Mouse (Mus musculus) hindbrain, embryonic 15.5 days (tissue): ENCODE measurements at regions not wholly inside any gene's neighbourhood (a gene's known extent, or its start where the extent isn't known, plus 50 kb on each side); places are given as distances from the start of the nearest gene placed in this dataset.
A peak's percentile ranks its signal among the peaks of the same experiment; 100 is the strongest.

Experiments
- ATAC-seq: fragments of 200-750 bp; cut with Nextera tagmentation; 2 replicates; pipeline ENCODE4 v1.8.0; 2017; ENCODE audit warnings: low read depth, moderate number of reproducible peaks, moderate TSS enrichment; ENCODE audit not compliant: low FRiP score
- H3K27ac ChIP-seq: fragments of 300-500 bp; sonication (generic); replicated peaks from 2 replicates; pipeline ENCODE4 v1.5.1; 2015; ENCODE audit warnings: mild to moderate bottlenecking, inconsistent platforms
- H3K27me3 ChIP-seq: fragments of 300-500 bp; sonication (generic); 2 replicates; pipeline ENCODE4 v1.6.1; 2015; ENCODE audit warnings: control low read depth, inconsistent platforms
- H3K36me3 ChIP-seq: fragments of 300-500 bp; sonication (generic); 2 replicates; pipeline ENCODE4 v1.6.1; 2015; ENCODE audit warnings: control low read depth, inconsistent platforms
- H3K4me1 ChIP-seq: fragments of 300-500 bp; sonication (generic); replicated peaks from 2 replicates; pipeline ENCODE4 v1.6.1; 2015; ENCODE audit warnings: control low read depth, inconsistent platforms
- H3K4me2 ChIP-seq: fragments of 300-500 bp; sonication (generic); 2 replicates; pipeline ENCODE4 v1.6.1; 2015; ENCODE audit warnings: moderate library complexity, mild to moderate bottlenecking, inconsistent platforms
- H3K4me3 ChIP-seq: fragments of 300-500 bp; sonication (generic); 2 replicates; pipeline ENCODE4 v1.5.1; 2015; ENCODE audit warnings: mild to moderate bottlenecking, inconsistent platforms
- H3K9ac ChIP-seq: fragments of 300-500 bp; sonication (generic); 2 replicates; pipeline ENCODE4 v1.6.1; 2015; ENCODE audit warnings: inconsistent platforms
- H3K9me3 ChIP-seq: fragments of 300-500 bp; sonication (generic); 2 replicates; pipeline ENCODE4 v1.6.1; 2016; ENCODE audit warnings: control low read depth, inconsistent platforms
- WGBS: fragments of 180-500 bp; shearing (Covaris S2); methylation state at CpG from one replicate; pipeline ENCODE4 v1.1.7; 2015; 5-methylcytosine and 5-hydroxymethylcytosine counted together

GRCm38 (mm10) chr6:6657928-6658500, 79.6 kb upstream of the Sem1 start:
- Histone ChIP-seq H3K9me3 (no peaks in the 10 kb centered on the region), H3K4me2 (no peak overlapping the region), H3K9ac (no peak overlapping the region), H3K4me1 (no peaks in the 10 kb centered on the region), H3K27me3 (no peaks in the 10 kb centered on the region), H3K4me3 (no peak overlapping the region), H3K36me3 (no peaks in the 10 kb centered on the region), H3K27ac (no peak overlapping the region)
- WGBS: 45% methylated on average over 3 of the region's 3 CpGs
- ATAC-seq: no peak

- no peak overlapping the region for H3K9ac ChIP-seq
- no peaks in the 10 kb centered on the region for H3K4me1 ChIP-seq
- 64% methylated on average over 5 of the region's 5 CpGs for WGBS
- H3K4me2 ChIP-seq: no peak overlapping the region
- no peaks in the 10 kb centered on the region for H3K27me3 ChIP-seq
- no peak overlapping the region for H3K27ac ChIP-seq
- ATAC-seq: no peak
- no peaks in the 10 kb centered on the region for H3K36me3 ChIP-seq
- no peak overlapping the region for H3K4me3 ChIP-seq
- no peaks in the 10 kb centered on the region for H3K9me3 ChIP-seq
Observed at GRCm38 (mm10) chr6:6660072-6660471, 81.6 kb upstream of the Sem1 start.

- Histone ChIP-seq H3K4me2 (no peak overlapping the region), H3K27me3 (no peaks in the 10 kb centered on the region), H3K9me3 (no peaks in the 10 kb centered on the region), H3K27ac (no peak overlapping the region), H3K4me1 (no peaks in the 10 kb centered on the region), H3K36me3 (no peaks in the 10 kb centered on the region), H3K4me3 (no peak overlapping the region), H3K9ac (no peak overlapping the region)
- 79% methylated on average over 5 of the region's 5 CpGs for WGBS
- ATAC-seq: no peak
Observed at GRCm38 (mm10) chr6:6666762-6667161, 88.3 kb upstream of the Sem1 start.

- H3K4me2 ChIP-seq: no peak overlapping the region
- H3K9ac ChIP-seq: no peak overlapping the region
- 62% methylated on average over 5 of the region's 5 CpGs for WGBS
- no peaks in the 10 kb centered on the region for H3K27me3 ChIP-seq
- ATAC-seq: no peak
- no peaks in the 10 kb centered on the region for H3K9me3 ChIP-seq
- no peak overlapping the region for H3K27ac ChIP-seq
- no peaks in the 10 kb centered on the region for H3K36me3 ChIP-seq
- no peaks in the 10 kb centered on the region for H3K4me1 ChIP-seq
- H3K4me3 ChIP-seq: no peak overlapping the region
Observed at GRCm38 (mm10) chr6:6689241-6689640, 110.8 kb upstream of the Sem1 start.

- H3K27ac ChIP-seq: no peak overlapping the region
- WGBS: 63% methylated on average over 5 of the region's 5 CpGs
- H3K36me3 ChIP-seq: no peaks in the 10 kb centered on the region
- no peaks in the 10 kb centered on the region for H3K27me3 ChIP-seq
- no peaks in the 10 kb centered on the region for H3K9me3 ChIP-seq
- no peak overlapping the region for H3K4me3 ChIP-seq
- no peak overlapping the region for H3K4me2 ChIP-seq
- no peak overlapping the region for H3K9ac ChIP-seq
- H3K4me1 ChIP-seq: no peaks in the 10 kb centered on the region
- ATAC-seq: no peak
Observed at GRCm38 (mm10) chr6:6690188-6690587, 111.7 kb upstream of the Sem1 start.

- H3K27me3 ChIP-seq: no peaks in the 10 kb centered on the region
- no peak overlapping the region for H3K27ac ChIP-seq
- 91% methylated on average over 8 of the region's 8 CpGs for WGBS
- no peaks in the 10 kb centered on the region for H3K4me1 ChIP-seq
- H3K4me2 ChIP-seq: no peak overlapping the region
- H3K4me3 ChIP-seq: no peak overlapping the region
- no peaks in the 10 kb centered on the region for H3K9me3 ChIP-seq
- H3K9ac ChIP-seq: no peak overlapping the region
- no peaks in the 10 kb centered on the region for H3K36me3 ChIP-seq
- no peak for ATAC-seq
Observed at GRCm38 (mm10) chr6:6692056-6692770, 113.8 kb upstream of the Sem1 start.

DNA sequence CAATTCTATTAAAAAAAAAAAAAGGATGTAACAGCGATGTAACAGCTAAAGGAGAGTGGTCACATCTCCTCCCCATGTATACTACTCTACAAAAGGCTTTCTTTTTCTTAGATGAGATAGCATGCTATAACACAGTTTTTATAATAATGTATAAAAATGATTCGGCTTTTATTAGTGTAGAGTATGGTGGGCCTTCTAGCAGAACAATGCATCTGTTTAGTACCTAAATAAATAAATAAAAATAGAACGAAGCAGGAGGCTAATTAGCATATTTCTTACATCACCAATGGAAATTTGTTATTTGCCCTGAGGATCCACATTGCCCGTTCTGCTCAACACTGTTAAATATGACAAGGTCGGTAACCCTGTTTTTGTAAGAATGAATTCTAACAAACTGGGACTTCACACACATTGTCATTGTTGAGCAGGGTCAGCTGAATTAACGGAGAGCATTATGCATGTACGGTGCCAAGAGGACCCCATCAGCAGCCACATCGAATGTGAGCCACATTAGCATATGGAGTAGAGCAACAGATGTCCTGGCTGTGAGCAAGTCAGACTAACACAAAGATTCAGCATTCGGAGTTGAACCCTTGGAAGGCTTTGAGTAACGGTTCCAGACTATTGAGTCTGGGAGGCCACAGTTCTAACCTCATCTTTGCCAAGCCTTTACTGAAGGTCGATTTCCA, 117.4 kb upstream of the Sem1 start:
- Histone ChIP-seq H3K4me1 (no peaks in the 10 kb centered on the region), H3K4me2 (no peak overlapping the region), H3K9me3 (no peaks in the 10 kb centered on the region), H3K4me3 (no peak overlapping the region), H3K9ac (no peak overlapping the region), H3K27me3 (no peaks in the 10 kb centered on the region), H3K27ac (no peak overlapping the region), H3K36me3 (no peaks in the 10 kb centered on the region)
- peak; percentile 88 for ATAC-seq
- WGBS: 40% methylated on average over 11 of the region's 11 CpGs

- Histone ChIP-seq H3K4me1 (no peaks in the 10 kb centered on the region), H3K27ac (no peak overlapping the region), H3K27me3 (no peaks in the 10 kb centered on the region), H3K9ac (no peak overlapping the region), H3K9me3 (no peaks in the 10 kb centered on the region), H3K4me2 (no peak overlapping the region), H3K36me3 (no peaks in the 10 kb centered on the region), H3K4me3 (no peak overlapping the region)
- WGBS: 69% methylated on average over 10 of the region's 10 CpGs
- ATAC-seq: no peak
Observed at GRCm38 (mm10) chr6:6697418-6697979, 119.0 kb upstream of the Sem1 start.

DNA sequence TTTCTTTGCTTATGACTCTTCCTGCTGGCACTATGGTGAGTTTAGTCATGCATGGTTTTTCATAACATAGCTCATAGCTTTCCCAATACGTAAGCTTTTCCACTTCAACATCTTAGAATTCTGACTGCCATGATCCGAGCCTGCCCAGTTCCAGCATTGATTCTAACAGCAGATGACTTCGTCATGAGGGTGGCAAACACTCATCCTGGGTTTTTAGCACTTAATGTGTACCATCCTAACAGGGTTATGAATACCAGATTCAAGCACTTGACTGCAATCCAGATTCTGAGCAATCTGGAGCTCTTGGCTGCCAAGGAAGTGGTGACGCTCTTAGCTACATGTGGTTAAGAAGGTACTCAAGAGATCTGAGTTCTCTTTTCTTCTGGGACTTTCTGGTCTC, 128.3 kb upstream of the Sem1 start:
- Histone ChIP-seq H3K4me2 (no peak overlapping the region), H3K9ac (no peak overlapping the region), H3K27me3 (no peaks in the 10 kb centered on the region), H3K27ac (no peak overlapping the region), H3K4me1 (no peaks in the 10 kb centered on the region), H3K9me3 (no peaks in the 10 kb centered on the region), H3K4me3 (no peak overlapping the region), H3K36me3 (no peaks in the 10 kb centered on the region)
- WGBS: 88% methylated on average over 4 of the region's 4 CpGs
- no peak for ATAC-seq

DNA sequence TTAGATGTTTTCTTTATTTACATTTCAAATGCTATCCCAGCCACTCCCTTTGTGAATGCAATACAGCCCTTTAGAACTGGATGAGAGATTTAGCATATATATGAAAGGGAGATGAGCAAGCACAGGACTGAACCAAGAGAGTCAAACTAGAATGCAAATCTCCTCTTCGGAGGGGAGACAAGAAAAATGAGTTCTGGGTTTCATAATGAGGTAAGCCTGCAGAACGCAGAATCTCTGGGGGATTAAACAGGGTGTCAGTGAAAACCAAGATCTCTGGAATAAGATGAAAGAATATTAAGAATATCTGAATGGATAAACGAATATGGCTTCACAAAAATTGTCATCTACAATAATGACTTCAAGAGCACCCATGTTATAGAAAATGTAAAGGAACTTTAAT, 130.6 kb upstream of the Sem1 start:
- no peaks in the 10 kb centered on the region for H3K36me3 ChIP-seq
- 74% methylated on average over 3 of the region's 3 CpGs for WGBS

GRCm38 (mm10) chr6:6730259-6730658, 132.9 kb upstream of the Dlx6 start:
- Histone ChIP-seq H3K27ac (no peak overlapping the region), H3K9ac (no peak overlapping the region), H3K4me2 (no peak overlapping the region), H3K4me1 (no peaks in the 10 kb centered on the region), H3K36me3 (no peaks in the 10 kb centered on the region), H3K27me3 (no peaks in the 10 kb centered on the region), H3K4me3 (no peak overlapping the region), H3K9me3 (no peaks in the 10 kb centered on the region)
- no peak for ATAC-seq
- WGBS: 92% methylated on average over 3 of the region's 3 CpGs

More for the DNA sequence above, 130.6 kb upstream of the Sem1 start:
- H3K9me3 ChIP-seq: no peaks in the 10 kb centered on the region
- ATAC-seq: no peak
- H3K27me3 ChIP-seq: no peaks in the 10 kb centered on the region
- no peak overlapping the region for H3K4me2 ChIP-seq
- H3K27ac ChIP-seq: no peak overlapping the region
- no peak overlapping the region for H3K9ac ChIP-seq
- no peaks in the 10 kb centered on the region for H3K4me1 ChIP-seq
- H3K4me3 ChIP-seq: no peak overlapping the region

GRCm38 (mm10) chr6:6745394-6745793, 117.7 kb upstream of the Dlx6 start:
- no peak overlapping the region for H3K27ac ChIP-seq
- no peak overlapping the region for H3K9ac ChIP-seq
- no peak for ATAC-seq
- H3K9me3 ChIP-seq: no peaks in the 10 kb centered on the region
- WGBS: 45% methylated on average over 3 of the region's 3 CpGs
- H3K4me3 ChIP-seq: no peak overlapping the region
- H3K36me3 ChIP-seq: no peaks in the 10 kb centered on the region
- H3K4me2 ChIP-seq: no peak overlapping the region
- H3K27me3 ChIP-seq: no peaks in the 10 kb centered on the region
- no peaks in the 10 kb centered on the region for H3K4me1 ChIP-seq
